Mouse (Mus musculus) R1 (cell line): ENCODE data around the gene Msh5.
"Not testable (repeated sequence)": the region's sequence is repeated elsewhere in the genome, so short reads cannot be mapped to it uniquely, and the experiment has no call there.

Source experiments
- DNase-seq: peaks from one replicate; pipeline ENCODE4 v3.0.0-alpha.2; 2018; ENCODE audit warnings: low read depth, low spot score

Gene Msh5

GRCm38 (mm10) chr17:35023756-35024155 lies 22.8 kb downstream of the Msh5 start:
- no peak for DNase-seq

- no peak for DNase-seq
These were observed 23.3 kb downstream of the Msh5 start for GRCm38 (mm10) chr17:35023221-35023620.

GRCm38 (mm10) chr17:35022541-35023060 lies 23.9 kb downstream of the Msh5 start:
- no peak for DNase-seq

GRCm38 (mm10) chr17:35021842-35022477 lies 24.6 kb downstream of the Msh5 start:
- no peak for DNase-seq

- DNase-seq: peak; percentile 83
These were observed 25.3 kb downstream of the Msh5 start for GRCm38 (mm10) chr17:35021163-35021808.

GRCm38 (mm10) chr17:35020551-35020950 lies 26.0 kb downstream of the Msh5 start:
- no peak for DNase-seq

GRCm38 (mm10) chr17:35019894-35020293 lies 26.7 kb downstream of the Msh5 start:
- DNase-seq: no peak

GRCm38 (mm10) chr17:35018171-35018570 lies 28.4 kb downstream of the Msh5 start:
- DNase-seq: no peak

GRCm38 (mm10) chr17:35017706-35018030 lies 28.9 kb downstream of the Msh5 start:
- DNase-seq: no peak

- DNase-seq: no peak
These were observed 29.5 kb downstream of the Msh5 start for GRCm38 (mm10) chr17:35016791-35017705.

GRCm38 (mm10) chr17:35016376-35016775 lies 30.2 kb downstream of the Msh5 start, which contains the start of gene Vwa7:
Gene Vwa7 (plus strand): TSS chr17:35016579.
- DNase-seq: no peak

- DNase-seq: no peak
These were observed 31.2 kb downstream of the Msh5 start for GRCm38 (mm10) chr17:35015296-35015695.

GRCm38 (mm10) chr17:35013221-35013620 lies 33.3 kb downstream of the Msh5 start:
- DNase-seq: no peak

GRCm38 (mm10) chr17:35012430-35012829 lies 34.1 kb downstream of the Msh5 start:
- no peak for DNase-seq

- no peak for DNase-seq
These were observed 35.1 kb downstream of the Msh5 start for GRCm38 (mm10) chr17:35011440-35011839.

GRCm38 (mm10) chr17:35009586-35009985 lies 37.0 kb downstream of the Msh5 start:
- no peak for DNase-seq

- DNase-seq: no peak
These were observed 39.1 kb downstream of the Msh5 start for GRCm38 (mm10) chr17:35007387-35007991.

GRCm38 (mm10) chr17:35005902-35006301 lies 40.6 kb downstream of the Msh5 start:
- DNase-seq: not testable (repeated sequence)

GRCm38 (mm10) chr17:35005158-35005557 lies 41.4 kb downstream of the Msh5 start:
- no peak for DNase-seq

GRCm38 (mm10) chr17:35004075-35004717 lies 42.3 kb downstream of the Msh5 start:
- DNase-seq: no peak
